Mouse (Mus musculus) ES-Bruce4 (cell line): ENCODE results near the gene Sft2d1. TPM values are rescaled to one million over a fixed set of nuclear protein-coding genes. Genes with fewer than 3 reads are reported as not detected.

Experiments
- H3K27ac ChIP-seq: 2 replicates; pipeline ENCODE4 v1.5.1; 2012; ENCODE audit warnings: low read length, inconsistent platforms; ENCODE audit not compliant: insufficient read depth
- H3K27me3 ChIP-seq: 2 replicates; pipeline ENCODE4 v1.6.1; 2012; ENCODE audit warnings: mild to moderate bottlenecking, low read length, inconsistent platforms; ENCODE audit not compliant: control insufficient read depth, poor library complexity, insufficient read depth, severe bottlenecking
- H3K36me3 ChIP-seq: 2 replicates; pipeline ENCODE4 v1.6.1; 2012; ENCODE audit warnings: inconsistent platforms, mild to moderate bottlenecking, low read length, moderate library complexity; ENCODE audit not compliant: control insufficient read depth, poor library complexity, insufficient read depth, severe bottlenecking
- H3K4me1 ChIP-seq: one replicate; pipeline ENCODE4 v1.8.1; 2011; ENCODE audit warnings: low read length; ENCODE audit not compliant: control insufficient read depth, insufficient read depth
- H3K4me3 ChIP-seq: 2 replicates; pipeline ENCODE4 v1.5.1; 2011; ENCODE audit warnings: low read depth, mild to moderate bottlenecking, low read length
- H3K9ac ChIP-seq: 2 replicates; pipeline ENCODE4 v1.6.1; 2012; ENCODE audit warnings: low read depth, mild to moderate bottlenecking, inconsistent platforms; ENCODE audit not compliant: poor library complexity, severe bottlenecking
- H3K9me3 ChIP-seq: replicated peaks from 2 replicates; pipeline ENCODE4 v1.6.1; 2012; ENCODE audit warnings: mild to moderate bottlenecking, low read length, inconsistent platforms; ENCODE audit not compliant: control insufficient read depth, poor library complexity, insufficient read depth, severe bottlenecking
- CTCF ChIP-seq: IDR thresholded peaks from one replicate; pipeline ENCODE4 v1.8.1; 2011; ENCODE audit warnings: low read depth, low read length
- EP300 ChIP-seq: IDR thresholded peaks from 2 replicates; pipeline ENCODE4 v1.6.1; 2011; ENCODE audit warnings: low read depth, low read length; ENCODE audit not compliant: insufficient read depth
- POLR2A ChIP-seq: IDR thresholded peaks from one replicate; pipeline ENCODE4 v1.8.1; 2011; ENCODE audit warnings: low read length; ENCODE audit not compliant: insufficient read depth
- polyA plus RNA-seq: library from polyadenylated mRNA; stranded (reverse); fragments of >200 nt; gene quantifications from 2 replicates; pipeline ENCODE4 v1.2.4, GENCODE M21; 2011; ENCODE audit warnings: low read depth; ENCODE audit not compliant: missing spikeins, insufficient read depth, insufficient read length

Gene Sft2d1
- polyA plus RNA-seq, 1 experiment: 33.8 TPM

GRCm38 (mm10) chr17:8371834-8372233, 60.9 kb downstream of the Sft2d1 start:
- TF ChIP-seq POLR2A (no peak), EP300 (no peak), CTCF (no peak)
- Histone ChIP-seq H3K36me3 (no peaks in the 10 kb centered on the region), H3K27ac (peak overlapping the region; percentile 88), H3K9ac (peak overlapping the region; percentile 21; the same call in 1 of the 2 replicates), H3K27me3 (no peaks in the 10 kb centered on the region), H3K4me1 (no peaks in the 10 kb centered on the region), H3K9me3 (no peaks in the 10 kb centered on the region), H3K4me3 (peak overlapping the region; percentile 25)

- TF ChIP-seq CTCF: peak; percentile 60
- TF ChIP-seq EP300: no peak
- no peak for TF ChIP-seq POLR2A
- Histone ChIP-seq H3K4me1 (no peaks in the 10 kb centered on the region), H3K9me3 (no peaks in the 10 kb centered on the region), H3K27ac (peak overlapping the region; percentile 88), H3K27me3 (no peaks in the 10 kb centered on the region), H3K36me3 (no peaks in the 10 kb centered on the region), H3K9ac (peak overlapping the region; percentile 21; the same call in 1 of the 2 replicates), H3K4me3 (peak overlapping the region; percentile 11; the same call in 1 of the 2 replicates)
Measured at GRCm38 (mm10) chr17:8372286-8373046, 61.6 kb downstream of the Sft2d1 start.

Other genes starting within 250 kb of the Sft2d1 start
- gene Gm49673, start 163.3 kb upstream of the Sft2d1 start, polyA plus RNA-seq: 0.26 TPM in 1 of 2 replicates, not detected in the other
- 2.2 and 2.4 TPM in 2 replicates for gene Rnaset2a, start 163.0 kb upstream of the Sft2d1 start, polyA plus RNA-seq
- gene Fgfr1op, start 145.6 kb upstream of the Sft2d1 start, polyA plus RNA-seq: 77.8 and 78.5 TPM in 2 replicates
- gene Ccr6, start 75.1 kb upstream of the Sft2d1 start, polyA plus RNA-seq: not detected in 2 replicates
- 6.7 and 10.3 TPM in 2 replicates for gene Mpc1, start 28.2 kb upstream of the Sft2d1 start, polyA plus RNA-seq
- gene Prr18, start 26.4 kb downstream of the Sft2d1 start, polyA plus RNA-seq: 0.61 and 0.81 TPM in 2 replicates
- 0.44 and 0.81 TPM in 2 replicates for gene T2, start 44.9 kb downstream of the Sft2d1 start, polyA plus RNA-seq
- gene T, start 123.3 kb downstream of the Sft2d1 start, polyA plus RNA-seq: 11.4 and 12.5 TPM in 2 replicates
- 1.8 and 2.7 TPM in 2 replicates for gene Pde10a, start 214.3 kb downstream of the Sft2d1 start, polyA plus RNA-seq